Mouse (Mus musculus) cerebellum, adult 2 months (tissue): Measurements from ENCODE around the gene Itpr3. TPM values are rescaled to one million over a fixed set of nuclear protein-coding genes. Genes with fewer than 3 reads are reported as not detected.

ENCODE experiments used
- DNase-seq, 2 experiments: peaks; one replicate each; pipeline ENCODE4 v3.0.0; 2021
- H3K27ac ChIP-seq: fragments of 200-500 bp; 2 replicates; pipeline ENCODE4 v1.5.1; 2012; ENCODE audit warnings: low read length, control low read depth, inconsistent platforms; ENCODE audit not compliant: insufficient read depth
- H3K27me3 ChIP-seq: fragments of 200-500 bp; 2 replicates; pipeline ENCODE4 v1.6.1; 2012; ENCODE audit warnings: inconsistent platforms, mild to moderate bottlenecking, low read length, moderate library complexity; ENCODE audit not compliant: control insufficient read depth, insufficient read depth
- H3K4me1 ChIP-seq: fragments of 200-500 bp; 2 replicates; pipeline ENCODE4 v1.6.1; 2011; ENCODE audit warnings: low read length; ENCODE audit not compliant: control insufficient read depth, insufficient read depth
- H3K4me3 ChIP-seq: fragments of 200-500 bp; replicated peaks from 2 replicates; pipeline ENCODE3; 2011; ENCODE audit warnings: mild to moderate bottlenecking, low read depth, low read length, control low read depth; ENCODE audit not compliant: insufficient read depth
- CTCF ChIP-seq: fragments of 200-500 bp; IDR thresholded peaks from 2 replicates; pipeline ENCODE4 v1.5.1; 2011; ENCODE audit warnings: low read depth, mild to moderate bottlenecking, control low read depth, low read length, moderate library complexity, borderline replicate concordance; ENCODE audit not compliant: insufficient read depth
- POLR2A ChIP-seq: fragments of 200-500 bp; IDR thresholded peaks from 2 replicates; pipeline ENCODE4 v1.6.1; 2011; ENCODE audit warnings: low read length, control low read depth, borderline replicate concordance; ENCODE audit not compliant: insufficient read depth
- WGBS: fragments of 180-500 bp; shearing (Covaris S2); methylation state at CpG from one replicate; pipeline ENCODE4 v1.1.7; 2018; 5-methylcytosine and 5-hydroxymethylcytosine counted together
- polyA plus RNA-seq: library from polyadenylated mRNA; depleted of rRNA; stranded (reverse); fragments of >200 nt; gene quantifications from 2 replicates; pipeline ENCODE4 v1.2.3, GENCODE M21; 2012

The Itpr3 gene
- polyA plus RNA-seq, 1 experiment: 6.5 TPM

DNA sequence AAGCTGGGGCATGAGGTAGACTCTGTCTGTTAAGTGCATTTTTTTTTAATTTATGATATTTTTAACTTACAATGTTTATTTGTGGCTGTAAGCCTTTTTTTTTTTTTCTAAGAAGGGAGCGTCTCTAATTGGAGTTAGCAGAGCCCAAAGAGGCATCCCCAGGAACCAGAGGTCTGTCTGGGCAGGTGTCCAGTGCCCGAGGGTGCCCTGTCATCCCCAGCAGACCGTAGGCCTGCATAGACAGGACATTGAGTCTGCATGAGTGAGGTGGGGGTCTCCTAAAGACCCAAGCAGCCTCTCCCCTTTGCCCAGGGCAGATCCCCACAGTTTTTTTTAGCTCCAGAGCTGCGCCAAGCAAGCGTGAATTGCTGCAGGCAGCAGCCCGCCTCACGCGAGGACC, 98.6 kb downstream of the Itpr3 start:
- Histone ChIP-seq H3K4me1 (peaks cover 30% of the 10 kb centered on the region), H3K4me3 (no peak overlapping the region), H3K27me3 (no peaks in the 10 kb centered on the region), H3K27ac (no peak overlapping the region)
- 81% methylated on average over 8 of the region's 8 CpGs for WGBS
- TF ChIP-seq POLR2A (no peak), CTCF (no peak)
- no peak for DNase-seq

DNA sequence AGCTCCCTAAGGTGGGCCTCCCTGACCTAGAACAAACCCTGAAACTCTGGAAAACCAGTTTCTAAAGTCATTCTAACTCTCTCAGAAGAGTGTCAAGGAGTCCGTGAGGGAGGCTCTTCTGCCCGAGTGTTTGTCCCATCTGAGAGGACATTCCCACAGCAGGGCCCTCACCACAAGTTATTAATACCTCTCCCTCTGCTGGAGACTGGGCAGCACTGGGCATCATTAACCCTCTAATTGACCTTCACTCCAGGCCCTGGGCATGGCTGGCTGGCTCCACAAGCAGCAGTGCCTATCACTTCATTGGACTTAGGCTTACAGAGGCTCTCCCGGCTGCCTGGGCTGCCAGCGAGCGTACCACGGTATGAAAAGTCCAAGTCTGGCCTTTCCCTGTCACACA, 101.3 kb downstream of the Itpr3 start:
- Histone ChIP-seq H3K27ac (no peak overlapping the region), H3K4me1 (peaks cover 20% of the 10 kb centered on the region), H3K27me3 (no peaks in the 10 kb centered on the region), H3K4me3 (no peak overlapping the region)
- TF ChIP-seq CTCF (no peak), POLR2A (no peak)
- no peak for DNase-seq
- 78% methylated on average over 6 of the region's 6 CpGs for WGBS

DNA sequence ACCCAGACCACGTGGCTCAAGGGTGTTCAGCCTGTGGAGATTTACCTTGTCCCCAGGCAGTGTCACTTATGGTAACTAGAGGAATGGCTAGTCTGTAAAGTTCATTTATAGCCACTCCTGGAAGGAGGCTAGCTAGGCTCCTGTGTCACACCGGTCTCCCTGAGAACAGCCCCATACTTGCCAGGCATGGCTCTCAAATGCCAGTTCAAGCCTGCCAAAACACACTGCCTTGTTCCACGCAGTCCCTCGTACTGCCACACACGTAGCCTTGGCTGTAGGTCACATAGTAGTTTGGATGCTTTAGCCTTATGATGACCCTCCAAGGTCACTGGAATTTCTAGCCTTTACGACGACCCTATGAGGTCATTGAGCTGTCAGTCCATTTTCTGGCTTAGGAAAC, 102.1 kb downstream of the Itpr3 start:
- no peak for DNase-seq
- Histone ChIP-seq H3K27ac (no peak overlapping the region), H3K27me3 (no peaks in the 10 kb centered on the region), H3K4me3 (no peak overlapping the region), H3K4me1 (peaks cover 13% of the 10 kb centered on the region)
- no peak for TF ChIP-seq POLR2A
- no peak for TF ChIP-seq CTCF
- WGBS: 72% methylated on average over 7 of the region's 7 CpGs

DNA sequence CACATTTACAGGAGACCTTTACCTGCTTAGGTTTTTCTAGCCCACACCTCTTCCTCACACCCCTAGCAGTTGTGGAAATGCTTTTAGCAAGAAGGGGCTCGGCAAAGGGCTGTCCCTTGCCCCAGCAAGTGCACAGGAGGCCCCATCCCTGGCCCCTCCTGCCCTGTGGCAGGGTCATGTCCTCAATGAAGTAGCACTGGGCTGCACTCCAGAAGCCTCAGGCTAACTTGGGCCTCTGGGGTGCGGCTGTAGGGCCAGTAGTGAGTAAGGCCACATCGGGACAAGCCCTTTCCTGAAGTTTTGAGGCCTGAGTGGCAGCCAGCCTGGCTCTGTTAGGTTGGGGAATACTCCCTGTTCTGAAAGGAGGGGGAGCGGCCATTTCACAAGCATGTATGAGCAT, 103.8 kb downstream of the Itpr3 start:
- DNase-seq: no peak
- no peak overlapping the region for H3K27ac ChIP-seq
- no peaks in the 10 kb centered on the region for H3K27me3 ChIP-seq
- TF ChIP-seq POLR2A: no peak
- TF ChIP-seq CTCF: no peak
- H3K4me3 ChIP-seq: no peak overlapping the region
- 0 out of 2 replicates have a peak, but pooled peaks cover 4% of the 10 kb centered on the region for H3K4me1 ChIP-seq
- 87% methylated on average over 4 of the region's 4 CpGs for WGBS

DNA sequence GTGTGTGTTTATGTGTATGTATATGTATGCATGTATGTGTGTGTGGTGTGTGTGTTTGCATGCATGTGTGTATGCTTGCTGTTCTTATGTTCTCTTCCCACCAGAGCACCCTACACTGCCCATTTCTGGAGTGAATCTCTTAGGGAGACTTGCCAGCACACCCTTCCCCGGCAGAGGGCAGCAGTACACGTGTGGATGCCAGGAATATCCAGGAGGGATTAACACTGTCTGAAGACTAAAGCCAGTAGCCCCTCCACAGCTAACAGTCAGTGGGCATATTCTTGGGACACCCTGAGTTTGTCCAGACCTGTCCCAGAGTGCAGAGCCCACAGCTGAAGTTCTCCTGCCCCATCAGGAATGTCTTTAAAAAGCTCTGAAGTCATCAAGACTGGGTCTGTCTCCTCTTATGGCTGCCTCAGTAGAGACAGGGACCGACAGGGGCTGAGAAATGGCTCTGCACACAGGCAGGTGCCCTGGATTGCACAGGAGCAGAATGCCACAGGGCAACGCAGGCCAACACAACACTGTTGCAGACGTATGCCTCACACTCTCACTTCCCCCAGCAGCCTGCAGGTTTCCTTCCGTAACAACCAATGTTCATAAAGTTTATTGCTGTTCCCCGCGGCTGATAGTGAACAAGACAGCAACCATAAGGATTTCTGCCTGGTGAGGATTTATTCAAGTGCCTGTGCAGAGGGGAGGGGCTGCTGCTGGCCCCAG, 108.1 kb downstream of the Itpr3 start:
- Histone ChIP-seq H3K27me3 (no peaks in the 10 kb centered on the region), H3K4me1 (peaks cover 18% of the 10 kb centered on the region), H3K4me3 (no peak overlapping the region), H3K27ac (no peak overlapping the region)
- DNase-seq: peak; percentile 53 to 64
- TF ChIP-seq CTCF: peak; percentile 80
- TF ChIP-seq POLR2A: no peak
- 67% methylated on average over 8 of the region's 8 CpGs for WGBS

DNA sequence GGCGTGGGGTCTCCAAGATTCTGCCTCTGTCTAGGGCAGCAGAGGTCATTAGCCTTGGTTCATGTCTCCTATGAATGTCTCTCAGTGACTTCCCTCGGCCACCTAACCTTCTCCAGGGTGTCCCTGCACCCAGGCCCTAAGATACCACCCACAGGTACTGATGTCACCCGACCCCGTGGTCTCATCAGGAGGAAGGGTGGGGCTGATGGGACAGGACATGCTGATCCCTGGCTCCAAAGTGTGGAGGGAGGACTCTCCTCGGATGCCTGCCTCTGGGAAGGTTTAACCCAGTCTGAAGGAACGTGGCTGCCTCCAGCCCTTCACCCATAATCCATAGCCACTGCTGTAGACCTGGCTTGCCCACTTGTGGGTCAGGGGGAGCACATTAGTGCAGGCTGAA, 109.8 kb downstream of the Itpr3 start:
- Histone ChIP-seq H3K27me3 (no peaks in the 10 kb centered on the region), H3K4me3 (no peak overlapping the region), H3K27ac (no peak overlapping the region), H3K4me1 (peaks cover 27% of the 10 kb centered on the region)
- DNase-seq: no peak
- 89% methylated on average over 6 of the region's 6 CpGs for WGBS
- TF ChIP-seq CTCF (no peak), POLR2A (no peak)

DNA sequence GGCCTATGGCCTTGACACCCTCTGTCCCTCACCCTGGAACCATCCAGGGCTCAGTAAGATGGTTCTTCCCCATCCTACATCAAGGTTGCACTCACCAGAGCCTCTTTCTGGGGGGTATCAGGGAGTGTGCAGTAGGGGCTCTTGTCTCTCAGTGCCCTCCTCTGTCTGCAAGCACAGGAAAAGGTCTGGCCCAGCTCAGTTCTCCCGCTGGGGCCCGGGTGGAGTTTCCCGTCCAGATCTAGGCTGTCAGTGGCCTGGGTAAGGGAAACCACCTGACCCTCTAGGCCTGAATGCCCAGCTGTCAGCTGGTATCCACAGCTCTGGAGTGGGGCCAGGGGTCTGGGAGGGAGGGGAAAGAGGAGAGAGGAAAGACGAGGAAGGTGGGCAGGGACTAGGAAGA, 110.4 kb downstream of the Itpr3 start, which contains the start of gene Ip6k3:
Gene Ip6k3 (minus strand): TSS at position 251 of the 400 bp plus-strand sequence.
- H3K27ac ChIP-seq: no peak within 1 kb of the TSS
- H3K27me3 ChIP-seq: no peaks in the 10 kb centered on the region
- no peak for DNase-seq
- TF ChIP-seq CTCF (no peak), POLR2A (no peak)
- peaks cover 27% of the 10 kb centered on the region for H3K4me1 ChIP-seq
- no peak within 1 kb of the TSS for H3K4me3 ChIP-seq
- 30% methylated on average over 4 of the region's 4 CpGs for WGBS

DNA sequence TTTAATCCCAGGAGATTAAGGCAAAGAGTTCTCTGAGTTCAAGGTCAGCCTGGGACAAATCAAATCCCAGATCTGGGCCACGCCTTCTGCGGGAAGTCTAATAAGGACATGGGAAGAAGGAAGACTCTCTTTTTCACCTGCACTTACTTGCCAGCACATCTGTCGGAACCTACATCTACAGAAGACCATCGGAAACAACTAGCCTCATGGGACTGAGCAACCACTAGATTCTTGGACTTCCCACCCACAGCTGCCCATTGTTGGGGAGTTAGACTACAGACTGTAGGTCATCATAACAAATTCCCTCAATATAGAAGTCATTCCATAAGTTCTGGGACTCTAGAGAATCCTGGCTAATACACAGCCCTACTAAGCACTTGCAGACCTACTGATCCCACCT, 111.5 kb downstream of the Itpr3 start:
- WGBS: 99% methylated on average over 4 of the region's 4 CpGs
- no peak overlapping the region for H3K4me3 ChIP-seq
- no peak overlapping the region for H3K27ac ChIP-seq
- no peaks in the 10 kb centered on the region for H3K27me3 ChIP-seq
- no peak for DNase-seq
- H3K4me1 ChIP-seq: peaks cover 30% of the 10 kb centered on the region
- TF ChIP-seq CTCF (no peak), POLR2A (no peak)
